Mouse (Mus musculus) forebrain, embryonic 12.5 days (tissue): Measurements from ENCODE around the gene March1. TPM values are rescaled to one million over a fixed set of nuclear protein-coding genes. Genes with fewer than 3 reads are reported as not detected.

Experiments
- ATAC-seq: fragments of 200-750 bp; cut with Nextera tagmentation; 2 replicates; pipeline ENCODE4 v1.8.0; 2017; ENCODE audit warnings: moderate TSS enrichment; ENCODE audit not compliant: low FRiP score
- H3K27ac ChIP-seq: fragments of 300-500 bp; sonication (generic); 2 replicates; pipeline ENCODE4 v1.5.1; 2016; ENCODE audit warnings: mild to moderate bottlenecking
- H3K27me3 ChIP-seq: fragments of 300-500 bp; sonication (generic); 2 replicates; pipeline ENCODE4 v1.6.1; 2016; ENCODE audit warnings: mild to moderate bottlenecking
- H3K36me3 ChIP-seq: fragments of 300-500 bp; sonication (generic); replicated peaks from 2 replicates; pipeline ENCODE4 v1.6.1; 2016; ENCODE audit warnings: mild to moderate bottlenecking
- H3K4me1 ChIP-seq: fragments of 300-500 bp; sonication (generic); 2 replicates; pipeline ENCODE4 v1.6.1; 2016
- H3K4me2 ChIP-seq: fragments of 300-500 bp; sonication (generic); 2 replicates; pipeline ENCODE4 v1.6.1; 2016; ENCODE audit warnings: mild to moderate bottlenecking, moderate library complexity
- H3K4me3 ChIP-seq: fragments of 300-500 bp; sonication (generic); replicated peaks from 2 replicates; pipeline ENCODE4 v1.5.1; 2016; ENCODE audit warnings: mild to moderate bottlenecking
- H3K9ac ChIP-seq: fragments of 300-500 bp; sonication (generic); 2 replicates; pipeline ENCODE4 v1.6.1; 2016; ENCODE audit warnings: mild to moderate bottlenecking
- H3K9me3 ChIP-seq: fragments of 300-500 bp; sonication (generic); 2 replicates; pipeline ENCODE4 v1.6.1; 2016
- WGBS: fragments of 180-500 bp; shearing (Covaris S2); methylation state at CpG from one replicate; pipeline ENCODE4 v1.1.7; 2016; 5-methylcytosine and 5-hydroxymethylcytosine counted together
- polyA plus RNA-seq: library from polyadenylated mRNA; unstranded; fragments of >200 nt; fragmentation: Nextera tagmentation; extraction: Ambion mirVana; gene quantifications from 2 replicates; pipeline ENCODE4 v1.2.1, GENCODE M21; 2016

Gene March1
- polyA plus RNA-seq, 1 experiment from 2014 or later: 10.1 TPM

- Histone ChIP-seq H3K27me3 (no peaks in the 10 kb centered on the region), H3K9ac (no peak within 1 kb of the TSS), H3K36me3 (no peaks in the 10 kb centered on the region), H3K9me3 (no peaks in the 10 kb centered on the region), H3K4me2 (no peak within 1 kb of the TSS), H3K4me1 (no peaks in the 10 kb centered on the region), H3K27ac (no peak within 1 kb of the TSS), H3K4me3 (no peak within 1 kb of the TSS)
- WGBS: 94% methylated on average over 22 of the region's 22 CpGs
- no peak for ATAC-seq
These were observed 893.8 kb downstream of the March1 start, which contains the start of gene Tktl2 for GRCm38 (mm10) chr8:66511537-66511936. Gene Tktl2 (plus strand): TSS chr8:66511756.

- no peak overlapping the region for H3K4me3 ChIP-seq
- H3K27ac ChIP-seq: no peak overlapping the region
- no peaks in the 10 kb centered on the region for H3K27me3 ChIP-seq
- H3K9ac ChIP-seq: no peak overlapping the region
- 85% methylated on average over 2 of the region's 2 CpGs for WGBS
- no peaks in the 10 kb centered on the region for H3K36me3 ChIP-seq
- H3K4me2 ChIP-seq: no peak overlapping the region
- ATAC-seq: no peak
- H3K4me1 ChIP-seq: no peaks in the 10 kb centered on the region
- H3K9me3 ChIP-seq: no peaks in the 10 kb centered on the region
These were observed 901.4 kb downstream of the March1 start for GRCm38 (mm10) chr8:66519149-66519548.

- Histone ChIP-seq H3K9ac (no peak overlapping the region), H3K4me1 (no peaks in the 10 kb centered on the region), H3K4me3 (no peak overlapping the region), H3K27ac (no peak overlapping the region), H3K4me2 (no peak overlapping the region), H3K27me3 (no peaks in the 10 kb centered on the region), H3K36me3 (no peaks in the 10 kb centered on the region), H3K9me3 (no peaks in the 10 kb centered on the region)
- ATAC-seq: no peak
These were observed 902.9 kb downstream of the March1 start for GRCm38 (mm10) chr8:66520576-66520975.
